Comparison of ENCODE assay signal across 32 mouse cellular contexts in genomic region chr9:48903766-48904165, GRCm38 (mm10). TPM values are rescaled to one million over a fixed set of nuclear protein-coding genes. Genes with fewer than 3 reads are reported as not detected.
DNase-seq lines count a peak whose midpoint lies in the region; ATAC-seq and TF ChIP-seq lines count a peak whose summit lies in the region.
"Had no signal": no experiment of that assay in that cellular context is flagged by ENCODE, and none has a peak within 500 bp of the region (broad histone marks: within the 10 kb centered on the region; RNA-seq: fewer than 3 reads in every experiment).

No protein-coding gene starts in this region.

- TF ChIP-seq CTCF in kidney, adult 2 months (conservative IDR thresholded peaks at IDR 0.05; ENCODE audit: insufficient read depth, insufficient read length, low read depth, low read length): no peak
- TF ChIP-seq CTCF in gastrocnemius, adult 2 months (IDR thresholded peaks at IDR 0.05): no peak

- ATAC-seq in forebrain, embryonic 16.5 days: 0 out of 2 replicates have a peak, but pooled peaks have one; percentile 10
- ATAC-seq in forebrain, embryonic 15.5 days (replicated peaks): no peak
- no peak for ATAC-seq in kidney, embryonic 15.5 days (replicated peaks; ENCODE audit: low FRiP score)
- ATAC-seq: intestine, postnatal 0 days; midbrain, embryonic 15.5 days had no signal

- peak; percentile 14 for DNase-seq in kidney, adult 2 months
- DNase-seq in MN1 (ENCODE audit: low spot score): peak; percentile 45
- peak; percentile 40 for DNase-seq in adrenal gland, postnatal 10 days
- no peak for DNase-seq in gastrocnemius, adult 2 months
- no peak for DNase-seq in urinary bladder, postnatal 14 days (ENCODE audit: low spot score)
- DNase-seq: cerebellum, adult 8-10 months; cerebellum, postnatal 25 days; gastrocnemius, postnatal 25 days; heart, adult 11 months; heart, postnatal 36 days; layer of hippocampus, postnatal 36 days; lung, embryonic 14.5 days; lung, postnatal 14 days; right cerebral cortex, adult 18-20 months; right cerebral cortex, postnatal 4 days; thymus, adult 2 months; thymus, postnatal 36 days had no signal

- no peak overlapping the region for H3K9ac ChIP-seq in forebrain, embryonic 16.5 days (replicated peaks; ENCODE audit: low read depth, low read length)
- no peak overlapping the region for H3K9ac ChIP-seq in forebrain, embryonic 15.5 days (replicated peaks)
- no peak overlapping the region for H3K9ac ChIP-seq in kidney, embryonic 15.5 days
- H3K9ac ChIP-seq: embryonic facial prominence, embryonic 15.5 days; hindbrain, embryonic 13.5 days; limb, embryonic 12.5 days; liver, embryonic 15.5 days; lung, embryonic 14.5 days; midbrain, embryonic 15.5 days; neural tube, embryonic 12.5 days had no signal

- H3K4me1 ChIP-seq in forebrain, embryonic 16.5 days (replicated peaks; ENCODE audit: control insufficient read depth, insufficient read depth, low read length): no peaks in the 10 kb centered on the region
- H3K4me1 ChIP-seq in forebrain, embryonic 15.5 days: no peaks in the 10 kb centered on the region
- no peaks in the 10 kb centered on the region for H3K4me1 ChIP-seq in kidney, adult 2 months (ENCODE audit: control insufficient read depth, insufficient read depth, low read length)
- H3K4me1 ChIP-seq in kidney, embryonic 15.5 days: no peaks in the 10 kb centered on the region
- H3K4me1 ChIP-seq: embryonic facial prominence, embryonic 10.5 days; limb, embryonic 12.5 days; liver, embryonic 15.5 days; midbrain, embryonic 15.5 days had no signal

- no peaks in the 10 kb centered on the region for H3K36me3 ChIP-seq in forebrain, embryonic 16.5 days (ENCODE audit: control insufficient read depth, insufficient read depth)
- H3K36me3 ChIP-seq in forebrain, embryonic 15.5 days: no peaks in the 10 kb centered on the region
- no peaks in the 10 kb centered on the region for H3K36me3 ChIP-seq in kidney, adult 2 months (ENCODE audit: control insufficient read depth, insufficient read depth, low read length)
- no peaks in the 10 kb centered on the region for H3K36me3 ChIP-seq in kidney, embryonic 15.5 days
- H3K36me3 ChIP-seq: embryonic facial prominence, embryonic 10.5 days; embryonic facial prominence, embryonic 15.5 days; hindbrain, embryonic 13.5 days; limb, embryonic 12.5 days; liver, embryonic 15.5 days; midbrain, embryonic 15.5 days; neural tube, embryonic 12.5 days had no signal

- WGBS in forebrain, embryonic 16.5 days: 45% methylated on average over 2 of the region's 2 CpGs
- WGBS in forebrain, embryonic 15.5 days: 51% methylated on average over 2 of the region's 2 CpGs
- 65% methylated on average over 2 of the region's 2 CpGs for WGBS in kidney, adult 2 months
- WGBS in kidney, embryonic 15.5 days: 60% methylated on average over 2 of the region's 2 CpGs

- H3K9me3 ChIP-seq in forebrain, embryonic 16.5 days (ENCODE audit: control insufficient read depth, low read length): no peaks in the 10 kb centered on the region
- H3K9me3 ChIP-seq in forebrain, embryonic 15.5 days: no peaks in the 10 kb centered on the region
- no peaks in the 10 kb centered on the region for H3K9me3 ChIP-seq in kidney, embryonic 15.5 days (replicated peaks)
- H3K9me3 ChIP-seq: embryonic facial prominence, embryonic 10.5 days; embryonic facial prominence, embryonic 15.5 days; hindbrain, embryonic 13.5 days; limb, embryonic 12.5 days; liver, embryonic 15.5 days; midbrain, embryonic 15.5 days; neural tube, embryonic 12.5 days had no signal

- H3K4me3 ChIP-seq in forebrain, embryonic 16.5 days (replicated peaks; ENCODE audit: low read length): no peak overlapping the region
- no peak overlapping the region for H3K4me3 ChIP-seq in forebrain, embryonic 15.5 days
- H3K4me3 ChIP-seq in kidney, adult 2 months (ENCODE audit: insufficient read depth, low read depth, low read length): no peak overlapping the region
- H3K4me3 ChIP-seq in kidney, embryonic 15.5 days (replicated peaks): no peak overlapping the region
- no peak overlapping the region for H3K4me3 ChIP-seq in gastrocnemius, adult 2 months
- H3K4me3 ChIP-seq: embryonic facial prominence, embryonic 10.5 days; embryonic facial prominence, embryonic 15.5 days; hindbrain, embryonic 13.5 days; limb, embryonic 12.5 days; liver, embryonic 15.5 days; midbrain, embryonic 15.5 days; myocyte; neural tube, embryonic 12.5 days had no signal

- no peaks in the 10 kb centered on the region for H3K27me3 ChIP-seq in forebrain, embryonic 16.5 days (replicated peaks; ENCODE audit: control insufficient read depth, insufficient read depth, low read length)
- H3K27me3 ChIP-seq in forebrain, embryonic 15.5 days: no peaks in the 10 kb centered on the region
- H3K27me3 ChIP-seq in kidney, adult 2 months (replicated peaks; ENCODE audit: control insufficient read depth, insufficient read depth, low read length): no peaks in the 10 kb centered on the region
- no peaks in the 10 kb centered on the region for H3K27me3 ChIP-seq in kidney, embryonic 15.5 days
- H3K27me3 ChIP-seq: embryonic facial prominence, embryonic 15.5 days; liver, embryonic 15.5 days; midbrain, embryonic 15.5 days; neural tube, embryonic 12.5 days had no signal

- no peak overlapping the region for H3K27ac ChIP-seq in forebrain, embryonic 16.5 days (ENCODE audit: low read length)
- H3K27ac ChIP-seq in forebrain, embryonic 15.5 days (replicated peaks): no peak overlapping the region
- H3K27ac ChIP-seq in kidney, adult 2 months (ENCODE audit: insufficient read depth, low read depth, low read length): no peak overlapping the region
- no peak overlapping the region for H3K27ac ChIP-seq in kidney, embryonic 15.5 days
- no peak overlapping the region for H3K27ac ChIP-seq in gastrocnemius, adult 2 months
- H3K27ac ChIP-seq: embryonic facial prominence, embryonic 10.5 days; embryonic facial prominence, embryonic 15.5 days; hindbrain, embryonic 13.5 days; limb, embryonic 12.5 days; liver, embryonic 15.5 days; midbrain, embryonic 15.5 days; neural tube, embryonic 12.5 days had no signal

- TF ChIP-seq POLR2A in kidney, adult 2 months (IDR thresholded peaks at IDR 0.05; ENCODE audit: low read depth, low read length): no peak

- intact Hi-C loops in gastrocnemius, adult 2 months (cut with DNase I): no loop called here

- no peak overlapping the region for H3K4me2 ChIP-seq in forebrain, embryonic 16.5 days (ENCODE audit: low read length)
- no peak overlapping the region for H3K4me2 ChIP-seq in forebrain, embryonic 15.5 days (replicated peaks)
- no peak overlapping the region for H3K4me2 ChIP-seq in kidney, embryonic 15.5 days
- H3K4me2 ChIP-seq: embryonic facial prominence, embryonic 15.5 days; heart, embryonic 11.5 days; hindbrain, embryonic 13.5 days; limb, embryonic 12.5 days; liver, embryonic 15.5 days; lung, embryonic 14.5 days; midbrain, embryonic 15.5 days; neural tube, embryonic 12.5 days had no signal

RNA-seq across cellular contexts. Expression of gene Htr3a, which starts 7.1 kb away (rescaled TPM):
- 5.9 and 6.1 TPM in 2 replicates for polyA plus RNA-seq in forebrain, embryonic 16.5 days (2015; fragmentation: Nextera tagmentation; extraction: Ambion mirVana)
- polyA plus RNA-seq in forebrain, embryonic 15.5 days (2015; fragmentation: Nextera tagmentation; extraction: Ambion mirVana): 4.5 and 6.2 TPM in 2 replicates
- 1.4 and 2.5 TPM in 2 replicates for polyA plus RNA-seq in kidney, adult 2 months (2012; rRNA removed)
- 0.86 and 0.90 TPM in 2 replicates for polyA plus RNA-seq in kidney, embryonic 15.5 days (2015; fragmentation: Nextera tagmentation; extraction: Ambion mirVana)
- 1 to 10 TPM; 3.7 to 5.8 TPM for total RNA-seq in adrenal gland, postnatal 10 days (2021)
- total RNA-seq in gastrocnemius, adult 2 months (2021): not detected
- total RNA-seq: gastrocnemius, postnatal 25 days; heart, postnatal 36 days; liver, adult 2 months; MEL had no signal
- polyA plus RNA-seq: liver, adult 2 months; liver, embryonic 15.5 days; myocyte had no signal

Comparison
In these comparisons a context has a peak if more than half of its experiments do, and no peak if none do; other contexts are left out.
1. DNase-seq: peak in kidney, adult 2 months (single experiment), MN1 (single experiment) and adrenal gland, postnatal 10 days (single experiment); none in gastrocnemius, adult 2 months (single experiment) and urinary bladder, postnatal 14 days (single experiment).